Mouse (Mus musculus) liver, embryonic 14.5 days (tissue): Measurements from ENCODE around the gene Crisp2. TPM values are rescaled to one million over a fixed set of nuclear protein-coding genes. Genes with fewer than 3 reads are reported as not detected.

Experiments used
- ATAC-seq: fragments of 200-750 bp; cut with Nextera tagmentation; 2 replicates; pipeline ENCODE4 v1.8.0; 2017; ENCODE audit warnings: moderate number of reproducible peaks, mild to moderate bottlenecking, moderate library complexity; ENCODE audit not compliant: insufficient read depth
- DNase-seq, 3 experiments: peaks; one replicate each; pipeline ENCODE4 v3.0.0-alpha.2; 2012 to 2013; ENCODE audit warnings: low read depth in 3 of 3, low spot score in 3 of 3
- H3K27ac ChIP-seq: fragments of 300-500 bp; sonication (generic); 2 replicates; pipeline ENCODE4 v1.5.1; 2014; ENCODE audit warnings: moderate library complexity, mild to moderate bottlenecking, control low read depth, inconsistent platforms
- H3K27me3 ChIP-seq: fragments of 300-500 bp; sonication (generic); 2 replicates; pipeline ENCODE4 v1.6.1; 2014; ENCODE audit warnings: mild to moderate bottlenecking, low read length, moderate library complexity; ENCODE audit not compliant: control insufficient read depth, insufficient read depth
- H3K36me3 ChIP-seq: fragments of 300-500 bp; sonication (generic); replicated peaks from 2 replicates; pipeline ENCODE4 v1.6.1; 2014; ENCODE audit warnings: low read depth; ENCODE audit not compliant: control insufficient read depth, insufficient read depth
- H3K4me1 ChIP-seq, 2 experiments: fragments of 200-500 bp in 1 of 2; fragments of 300-500 bp in 1 of 2; sonication (generic) in 1 of 2; replicated peaks; 2 replicates each; pipeline ENCODE4 v1.6.1; 2012 to 2014; ENCODE audit warnings: antibody characterized with exemption in 1 of 2, inconsistent platforms in 1 of 2, low read length in 1 of 2; ENCODE audit not compliant: control insufficient read depth in 2 of 2, insufficient read depth in 2 of 2
- H3K4me2 ChIP-seq: fragments of 300-500 bp; sonication (generic); 2 replicates; pipeline ENCODE4 v1.6.1; 2014; ENCODE audit warnings: low read depth, mild to moderate bottlenecking, control low read depth, moderate library complexity
- H3K4me3 ChIP-seq, 2 experiments: fragments of 200-500 bp in 1 of 2; fragments of 300-500 bp in 1 of 2; sonication (generic) in 1 of 2; 2 replicates each; pipeline ENCODE4 v1.5.1; 2012 to 2014; ENCODE audit warnings: low read depth in 2 of 2, low read length in 2 of 2, mild to moderate bottlenecking in 2 of 2, control low read depth in 1 of 2, inconsistent platforms in 1 of 2, moderate library complexity in 1 of 2; ENCODE audit not compliant: insufficient read depth in 1 of 2
- H3K9ac ChIP-seq: fragments of 300-500 bp; sonication (generic); replicated peaks from 2 replicates; pipeline ENCODE4 v1.6.1; 2014; ENCODE audit warnings: mild to moderate bottlenecking, control low read depth, moderate library complexity
- H3K9me3 ChIP-seq: fragments of 300-500 bp; sonication (generic); 2 replicates; pipeline ENCODE4 v1.6.1; 2016; ENCODE audit warnings: low read length, mixed read lengths; ENCODE audit not compliant: control insufficient read depth
- CTCF ChIP-seq: IDR thresholded peaks from 2 replicates; pipeline ENCODE4 v1.5.1; 2016; ENCODE audit warnings: antibody characterized with exemption, low read depth, control low read depth
- EP300 ChIP-seq: IDR thresholded peaks from 2 replicates; pipeline ENCODE4 v1.6.1; 2016; ENCODE audit warnings: antibody characterized with exemption, low read depth
- WGBS: fragments of 180-500 bp; shearing (Covaris S2); extraction: QIAGEN DNeasy Blood & Tissue Kit; methylation state at CpG from one replicate; pipeline ENCODE4 v1.1.7; 2014; ENCODE audit not compliant: insufficient replicate concordance; 5-methylcytosine and 5-hydroxymethylcytosine counted together
- polyA plus RNA-seq, 2 experiments: library from polyadenylated mRNA; depleted of rRNA in 1 of 2; stranded (reverse) in 1 of 2; unstranded in 1 of 2; fragments of >200 nt; fragmentation: Nextera tagmentation in 1 of 2; extraction: Ambion mirVana in 1 of 2; gene quantifications; 2 replicates each; pipeline versions ENCODE4 v1.2.1 to v1.2.3; 2012 to 2014

Crisp2 gene
- polyA plus RNA-seq, 2 experiments = 0.22 to 0.43 TPM

- Histone ChIP-seq H3K27me3 (no peaks in the 10 kb centered on the region), H3K36me3 (peaks cover 10% of the 10 kb centered on the region), H3K4me1 (peaks cover 28 to 30% of the 10 kb centered on the region in 2 experiments), H3K27ac (peak within 1 kb of the TSS; percentile 87), H3K4me2 (peak within 1 kb of the TSS; percentile 35), H3K4me3 (peak within 1 kb of the TSS; percentile 66 to 68), H3K9me3 (no peaks in the 10 kb centered on the region), H3K9ac (peak within 1 kb of the TSS; percentile 86)
- TF ChIP-seq CTCF = no peak
- peak; percentile 80 for TF ChIP-seq EP300
- DNase-seq (peak; percentile 77 to 84 (median 79)), ATAC-seq (peak; percentile 77)
- 10% methylated on average over 1 of the region's 1 CpGs for WGBS
Observed at GRCm38 (mm10) chr17:40810934-40811333, 4.1 kb upstream of the Crisp2 start, which contains the start of gene Rhag. TSS of gene Rhag (plus strand) at chr17:40811126.

GRCm38 (mm10) chr17:40808071-40808470 is 1.3 kb upstream of the Crisp2 start:
- Histone ChIP-seq H3K9ac (no peak overlapping the region; the same call in 1 of the 2 replicates), H3K27me3 (no peaks in the 10 kb centered on the region), H3K4me2 (peak overlapping the region; percentile 83)

GRCm38 (mm10) chr17:40806550-40806949 is 253 bp downstream of the Crisp2 start:
- no peaks in the 10 kb centered on the region for H3K9me3 ChIP-seq
- ATAC-seq (peak; percentile 96), DNase-seq (peak; percentile 91 to 94 (median 93))
- H3K4me3 ChIP-seq = peak overlapping the region; percentile 38 to 44
- H3K36me3 ChIP-seq = no peaks in the 10 kb centered on the region
- H3K9ac ChIP-seq = peak overlapping the region; percentile 69
- WGBS = 1% methylated on average over 3 of the region's 3 CpGs
- H3K27me3 ChIP-seq = no peaks in the 10 kb centered on the region
- H3K4me2 ChIP-seq = peak overlapping the region; percentile 83
- TF ChIP-seq EP300 = peak; percentile 99
- TF ChIP-seq CTCF = no peak
- H3K27ac ChIP-seq = peak overlapping the region; percentile 97
- peaks cover 37% of the 10 kb centered on the region in 2 experiments for H3K4me1 ChIP-seq

More at GRCm38 (mm10) chr17:40808071-40808470, 1.3 kb upstream of the Crisp2 start:
- no peaks in the 10 kb centered on the region for H3K9me3 ChIP-seq
- peak overlapping the region; percentile 72 for H3K27ac ChIP-seq
- TF ChIP-seq CTCF = no peak
- TF ChIP-seq EP300 = no peak
- no peak for DNase-seq
- no peak overlapping the region for H3K4me3 ChIP-seq
- no peak for ATAC-seq
- peaks cover 37% of the 10 kb centered on the region in 2 experiments for H3K4me1 ChIP-seq
- H3K36me3 ChIP-seq = peaks cover 2% of the 10 kb centered on the region; the same call in 1 of the 2 replicates

- Histone ChIP-seq H3K27ac (no peak overlapping the region), H3K4me2 (no peak overlapping the region), H3K4me3 (no peak overlapping the region), H3K9me3 (no peaks in the 10 kb centered on the region), H3K27me3 (no peaks in the 10 kb centered on the region), H3K36me3 (no peaks in the 10 kb centered on the region), H3K9ac (no peak overlapping the region), H3K4me1 (peaks cover 18 to 21% of the 10 kb centered on the region in 2 experiments)
- WGBS = 83% methylated on average over 3 of the region's 3 CpGs
- DNase-seq (no peak), ATAC-seq (no peak)
- TF ChIP-seq CTCF = no peak
- no peak for TF ChIP-seq EP300
Observed at GRCm38 (mm10) chr17:40802707-40803340, 4.0 kb downstream of the Crisp2 start.
